Mouse (Mus musculus) hindbrain, embryonic 15.5 days (tissue): ENCODE results near the gene Amn1. TPM values are rescaled to one million over a fixed set of nuclear protein-coding genes. Genes with fewer than 3 reads are reported as not detected.

Source experiments
- ATAC-seq: fragments of 200-750 bp; cut with Nextera tagmentation; 2 replicates; pipeline ENCODE4 v1.8.0; 2017; ENCODE audit warnings: low read depth, moderate number of reproducible peaks, moderate TSS enrichment; ENCODE audit not compliant: low FRiP score
- H3K27ac ChIP-seq: fragments of 300-500 bp; sonication (generic); replicated peaks from 2 replicates; pipeline ENCODE4 v1.5.1; 2015; ENCODE audit warnings: mild to moderate bottlenecking, inconsistent platforms
- H3K27me3 ChIP-seq: fragments of 300-500 bp; sonication (generic); 2 replicates; pipeline ENCODE4 v1.6.1; 2015; ENCODE audit warnings: control low read depth, inconsistent platforms
- H3K36me3 ChIP-seq: fragments of 300-500 bp; sonication (generic); 2 replicates; pipeline ENCODE4 v1.6.1; 2015; ENCODE audit warnings: control low read depth, inconsistent platforms
- H3K4me1 ChIP-seq: fragments of 300-500 bp; sonication (generic); replicated peaks from 2 replicates; pipeline ENCODE4 v1.6.1; 2015; ENCODE audit warnings: control low read depth, inconsistent platforms
- H3K4me2 ChIP-seq: fragments of 300-500 bp; sonication (generic); 2 replicates; pipeline ENCODE4 v1.6.1; 2015; ENCODE audit warnings: moderate library complexity, mild to moderate bottlenecking, inconsistent platforms
- H3K4me3 ChIP-seq: fragments of 300-500 bp; sonication (generic); 2 replicates; pipeline ENCODE4 v1.5.1; 2015; ENCODE audit warnings: mild to moderate bottlenecking, inconsistent platforms
- H3K9ac ChIP-seq: fragments of 300-500 bp; sonication (generic); 2 replicates; pipeline ENCODE4 v1.6.1; 2015; ENCODE audit warnings: inconsistent platforms
- H3K9me3 ChIP-seq: fragments of 300-500 bp; sonication (generic); 2 replicates; pipeline ENCODE4 v1.6.1; 2016; ENCODE audit warnings: control low read depth, inconsistent platforms
- WGBS: fragments of 180-500 bp; shearing (Covaris S2); methylation state at CpG from one replicate; pipeline ENCODE4 v1.1.7; 2015; 5-methylcytosine and 5-hydroxymethylcytosine counted together
- polyA plus RNA-seq: library from polyadenylated mRNA; unstranded; fragments of >200 nt; fragmentation: Nextera tagmentation; extraction: Ambion mirVana; gene quantifications from 2 replicates; pipeline ENCODE4 v1.2.1, GENCODE M21; 2015

Gene Amn1
- polyA plus RNA-seq, 1 experiment from 2014 or later = 99.8 TPM

- whole genome bisulfite sequencing = 93% methylated on average over 2 of the region's 2 CpGs
- no peaks in the 10 kb centered on the region for H3K27me3 ChIP-seq
- H3K4me3 ChIP-seq = no peak overlapping the region
- no peak overlapping the region for H3K27ac ChIP-seq
- no peaks in the 10 kb centered on the region for H3K9me3 ChIP-seq
- H3K4me2 ChIP-seq = no peak overlapping the region
- no peak for ATAC-seq
- peaks cover 12% of the 10 kb centered on the region for H3K36me3 ChIP-seq
- no peaks in the 10 kb centered on the region for H3K4me1 ChIP-seq
- no peak overlapping the region for H3K9ac ChIP-seq
Observed at GRCm38 (mm10) chr6:149152119-149152518, 36.4 kb downstream of the Amn1 start.

GRCm38 (mm10) chr6:149148436-149149229 lies 39.9 kb downstream of the Amn1 start:
- WGBS = 89% methylated on average over 7 of the region's 7 CpGs
- H3K4me1 ChIP-seq = no peaks in the 10 kb centered on the region

DNA sequence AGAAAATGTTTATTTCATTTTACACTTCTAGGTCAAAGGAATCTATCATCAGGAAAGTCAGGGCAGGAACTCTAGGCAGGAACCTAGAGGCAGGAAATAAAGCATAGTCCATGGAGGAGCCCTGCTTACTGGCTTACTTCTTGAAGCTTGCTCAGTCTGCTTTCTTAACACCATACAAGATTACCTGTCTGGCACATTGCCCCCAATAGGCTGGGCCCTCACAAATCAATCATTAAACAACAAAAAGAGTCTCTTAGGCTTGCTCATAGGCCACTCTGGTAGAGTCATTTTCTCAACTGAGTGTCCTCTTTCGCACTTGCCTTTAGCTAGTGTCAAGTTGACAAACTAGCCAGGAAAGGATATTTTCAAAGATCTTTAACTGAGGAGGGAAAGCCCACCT lies 43.4 kb downstream of the Amn1 start:
- WGBS = 94% methylated on average over 1 of the region's 1 CpGs
- Histone ChIP-seq H3K27ac (no peak overlapping the region), H3K4me1 (peaks cover 7% of the 10 kb centered on the region; the same call in 1 of the 2 replicates), H3K36me3 (0 out of 2 replicates have a peak, but pooled peaks cover 3% of the 10 kb centered on the region), H3K4me3 (no peak overlapping the region), H3K4me2 (no peak overlapping the region), H3K27me3 (no peaks in the 10 kb centered on the region), H3K9me3 (no peaks in the 10 kb centered on the region), H3K9ac (no peak overlapping the region)
- no peak for ATAC-seq

More at GRCm38 (mm10) chr6:149148436-149149229, 39.9 kb downstream of the Amn1 start:
- no peak overlapping the region for H3K4me2 ChIP-seq
- H3K27me3 ChIP-seq = no peaks in the 10 kb centered on the region
- no peaks in the 10 kb centered on the region for H3K9me3 ChIP-seq
- no peak overlapping the region for H3K27ac ChIP-seq
- no peak for ATAC-seq
- no peak overlapping the region for H3K9ac ChIP-seq
- H3K36me3 ChIP-seq = peaks cover 7% of the 10 kb centered on the region; the same call in 1 of the 2 replicates
- H3K4me3 ChIP-seq = no peak overlapping the region

- H3K27ac ChIP-seq = no peak overlapping the region
- peak; percentile 94 for ATAC-seq
- WGBS = 9% methylated on average over 36 of the region's 36 CpGs
- H3K9ac ChIP-seq = peak overlapping the region; percentile 39
- H3K36me3 ChIP-seq = no peaks in the 10 kb centered on the region
- H3K27me3 ChIP-seq = no peaks in the 10 kb centered on the region
- peak overlapping the region; percentile 62 for H3K4me2 ChIP-seq
- no peaks in the 10 kb centered on the region for H3K9me3 ChIP-seq
- H3K4me3 ChIP-seq = peak overlapping the region; percentile 48
- H3K4me1 ChIP-seq = peaks cover 7% of the 10 kb centered on the region; the same call in 1 of the 2 replicates
Observed at GRCm38 (mm10) chr6:149141393-149142173, 46.9 kb downstream of the Amn1 start.

DNA sequence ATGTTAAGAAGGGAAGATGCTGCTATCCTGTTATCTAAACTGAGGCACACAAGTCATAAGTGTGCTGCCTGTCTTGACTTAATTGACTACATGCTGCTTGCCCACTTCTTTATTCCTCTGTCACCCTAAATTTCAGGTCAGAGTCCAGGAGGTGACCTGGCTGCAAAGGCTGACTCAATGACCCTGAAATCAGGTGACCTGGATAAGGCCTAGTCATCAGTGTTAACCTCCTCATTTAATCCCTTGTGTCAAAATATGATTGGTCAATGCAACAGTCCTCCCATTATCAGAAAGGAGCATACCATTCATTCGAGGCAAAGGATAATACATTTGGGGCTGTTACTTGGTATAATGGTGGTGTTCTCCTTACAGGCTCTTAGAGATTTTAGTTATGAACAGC lies 49.0 kb downstream of the Amn1 start, which contains the start of gene Etfbkmt:
Etfbkmt (plus strand) TSS at position 379 of the 400 bp plus-strand sequence.
- no peak within 1 kb of the TSS for H3K9ac ChIP-seq
- no peaks in the 10 kb centered on the region for H3K27me3 ChIP-seq
- H3K4me1 ChIP-seq = peaks cover 7% of the 10 kb centered on the region; the same call in 1 of the 2 replicates
- no peak within 1 kb of the TSS for H3K4me3 ChIP-seq
- H3K36me3 ChIP-seq = no peaks in the 10 kb centered on the region
- H3K4me2 ChIP-seq = no peak within 1 kb of the TSS
- 80% methylated on average over 1 of the region's 1 CpGs for WGBS
- ATAC-seq = no peak
- H3K27ac ChIP-seq = no peak within 1 kb of the TSS
- no peaks in the 10 kb centered on the region for H3K9me3 ChIP-seq

GRCm38 (mm10) chr6:149139011-149139410 lies 49.5 kb downstream of the Amn1 start:
- ATAC-seq = no peak

DNA sequence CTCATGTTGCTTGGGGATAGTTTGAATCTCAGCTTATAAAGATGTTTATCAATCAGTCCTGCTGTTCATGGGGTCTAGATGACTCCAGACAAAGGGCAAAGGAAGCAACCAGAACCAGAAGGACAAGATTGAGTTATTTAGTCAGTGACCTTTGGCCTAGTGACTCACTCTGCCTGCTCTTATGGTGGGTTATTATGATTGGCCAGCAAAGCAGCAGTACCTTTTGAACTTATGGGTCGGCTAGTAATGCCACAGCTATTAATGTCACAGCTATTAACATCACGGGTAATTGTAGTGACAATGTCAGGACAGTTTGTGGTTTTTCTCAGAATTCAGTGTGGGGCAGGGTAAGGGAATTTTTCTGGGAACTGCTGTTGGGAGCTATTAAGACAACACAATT lies 50.6 kb downstream of the Amn1 start:
- Histone ChIP-seq H3K36me3 (no peaks in the 10 kb centered on the region), H3K4me2 (no peak overlapping the region), H3K27me3 (no peaks in the 10 kb centered on the region), H3K27ac (no peak overlapping the region), H3K9me3 (no peaks in the 10 kb centered on the region), H3K9ac (no peak overlapping the region), H3K4me3 (no peak overlapping the region), H3K4me1 (peaks cover 7% of the 10 kb centered on the region; the same call in 1 of the 2 replicates)
- WGBS = 81% methylated on average over 2 of the region's 2 CpGs
- ATAC-seq = no peak

More at GRCm38 (mm10) chr6:149139011-149139410, 49.5 kb downstream of the Amn1 start:
- H3K9ac ChIP-seq = no peak overlapping the region
- H3K9me3 ChIP-seq = no peaks in the 10 kb centered on the region
- no peaks in the 10 kb centered on the region for H3K27me3 ChIP-seq
- H3K4me3 ChIP-seq = no peak overlapping the region
- no peak overlapping the region for H3K4me2 ChIP-seq
- H3K4me1 ChIP-seq = peaks cover 7% of the 10 kb centered on the region; the same call in 1 of the 2 replicates
- 92% methylated on average over 3 of the region's 3 CpGs for WGBS
- H3K27ac ChIP-seq = no peak overlapping the region
- H3K36me3 ChIP-seq = no peaks in the 10 kb centered on the region

GRCm38 (mm10) chr6:149135631-149136030 lies 52.9 kb downstream of the Amn1 start:
- H3K9me3 ChIP-seq = no peaks in the 10 kb centered on the region
- H3K9ac ChIP-seq = no peak overlapping the region
- no peaks in the 10 kb centered on the region for H3K27me3 ChIP-seq
- H3K4me1 ChIP-seq = no peaks in the 10 kb centered on the region
- 82% methylated on average over 6 of the region's 6 CpGs for WGBS
- no peak overlapping the region for H3K4me2 ChIP-seq
- no peak overlapping the region for H3K27ac ChIP-seq
- ATAC-seq = no peak
- no peak overlapping the region for H3K4me3 ChIP-seq
- H3K36me3 ChIP-seq = no peaks in the 10 kb centered on the region

DNA sequence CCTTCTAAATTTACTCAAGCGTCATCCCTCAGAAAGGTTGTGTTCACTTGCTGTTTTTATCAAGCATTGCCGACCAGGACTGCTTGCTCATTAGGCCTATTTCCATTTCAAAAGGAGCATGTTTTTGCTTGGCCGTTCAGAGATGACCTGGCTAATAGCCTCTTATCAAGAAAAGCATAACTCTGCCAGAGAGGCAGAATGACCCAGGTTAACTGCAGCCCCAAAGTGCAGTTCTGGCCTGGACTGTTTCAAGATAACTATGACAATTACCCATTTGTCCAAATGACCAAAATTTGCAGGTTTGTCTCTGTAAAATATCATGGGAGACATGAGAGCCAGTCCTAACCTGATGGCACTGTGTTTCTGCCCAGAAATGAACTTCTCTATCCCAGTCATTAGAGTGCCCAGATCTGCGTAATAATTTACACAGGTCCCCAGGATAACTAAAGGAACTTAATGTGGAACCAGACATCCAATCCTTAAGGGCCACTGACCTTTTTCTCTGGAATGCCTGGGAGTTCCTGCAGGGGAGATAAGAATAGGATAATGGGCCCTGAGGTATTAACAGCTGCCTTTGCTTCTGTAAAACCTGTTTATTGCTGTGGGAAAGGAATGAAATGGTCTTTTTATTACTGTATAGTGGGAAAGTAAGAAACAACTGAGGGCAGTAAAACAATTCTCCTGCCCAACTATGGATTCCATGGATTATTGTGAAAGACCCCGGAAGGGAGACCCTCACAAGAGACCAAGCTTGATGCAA lies 53.9 kb downstream of the Amn1 start:
- H3K9me3 ChIP-seq = no peaks in the 10 kb centered on the region
- WGBS = 24% methylated on average over 5 of the region's 5 CpGs
- ATAC-seq = no peak
- no peak overlapping the region for H3K4me3 ChIP-seq
- no peak overlapping the region for H3K27ac ChIP-seq
- H3K4me2 ChIP-seq = no peak overlapping the region
- no peaks in the 10 kb centered on the region for H3K4me1 ChIP-seq
- H3K9ac ChIP-seq = no peak overlapping the region
- no peaks in the 10 kb centered on the region for H3K36me3 ChIP-seq
- no peaks in the 10 kb centered on the region for H3K27me3 ChIP-seq

- no peaks in the 10 kb centered on the region for H3K9me3 ChIP-seq
- no peak overlapping the region for H3K9ac ChIP-seq
- no peaks in the 10 kb centered on the region for H3K4me1 ChIP-seq
- WGBS = 29% methylated on average over 5 of the region's 5 CpGs
- H3K4me3 ChIP-seq = no peak overlapping the region
- no peak for ATAC-seq
- H3K27ac ChIP-seq = no peak overlapping the region
- H3K27me3 ChIP-seq = no peaks in the 10 kb centered on the region
- no peaks in the 10 kb centered on the region for H3K36me3 ChIP-seq
- no peak overlapping the region for H3K4me2 ChIP-seq
Observed at GRCm38 (mm10) chr6:149132311-149133077, 56.0 kb downstream of the Amn1 start.

- Histone ChIP-seq H3K4me2 (no peak overlapping the region), H3K27me3 (no peaks in the 10 kb centered on the region), H3K36me3 (no peaks in the 10 kb centered on the region), H3K4me3 (no peak overlapping the region), H3K27ac (no peak overlapping the region), H3K9me3 (no peaks in the 10 kb centered on the region), H3K4me1 (no peaks in the 10 kb centered on the region), H3K9ac (no peak overlapping the region)
- no peak for ATAC-seq
- 9% methylated on average over 3 of the region's 3 CpGs for WGBS
Observed at GRCm38 (mm10) chr6:149131111-149131510, 57.4 kb downstream of the Amn1 start.
